Mouse (Mus musculus) hindbrain, embryonic 15.5 days (tissue): ENCODE data around the gene Tm7sf2. TPM values are rescaled to one million over a fixed set of nuclear protein-coding genes. Genes with fewer than 3 reads are reported as not detected.

Source experiments
- ATAC-seq: fragments of 200-750 bp; cut with Nextera tagmentation; 2 replicates; pipeline ENCODE4 v1.8.0; 2017; ENCODE audit warnings: low read depth, moderate number of reproducible peaks, moderate TSS enrichment; ENCODE audit not compliant: low FRiP score
- H3K27ac ChIP-seq: fragments of 300-500 bp; sonication (generic); replicated peaks from 2 replicates; pipeline ENCODE4 v1.5.1; 2015; ENCODE audit warnings: mild to moderate bottlenecking, inconsistent platforms
- H3K27me3 ChIP-seq: fragments of 300-500 bp; sonication (generic); 2 replicates; pipeline ENCODE4 v1.6.1; 2015; ENCODE audit warnings: control low read depth, inconsistent platforms
- H3K36me3 ChIP-seq: fragments of 300-500 bp; sonication (generic); 2 replicates; pipeline ENCODE4 v1.6.1; 2015; ENCODE audit warnings: control low read depth, inconsistent platforms
- H3K4me1 ChIP-seq: fragments of 300-500 bp; sonication (generic); replicated peaks from 2 replicates; pipeline ENCODE4 v1.6.1; 2015; ENCODE audit warnings: control low read depth, inconsistent platforms
- H3K4me2 ChIP-seq: fragments of 300-500 bp; sonication (generic); 2 replicates; pipeline ENCODE4 v1.6.1; 2015; ENCODE audit warnings: moderate library complexity, mild to moderate bottlenecking, inconsistent platforms
- H3K4me3 ChIP-seq: fragments of 300-500 bp; sonication (generic); 2 replicates; pipeline ENCODE4 v1.5.1; 2015; ENCODE audit warnings: mild to moderate bottlenecking, inconsistent platforms
- H3K9ac ChIP-seq: fragments of 300-500 bp; sonication (generic); 2 replicates; pipeline ENCODE4 v1.6.1; 2015; ENCODE audit warnings: inconsistent platforms
- H3K9me3 ChIP-seq: fragments of 300-500 bp; sonication (generic); 2 replicates; pipeline ENCODE4 v1.6.1; 2016; ENCODE audit warnings: control low read depth, inconsistent platforms
- WGBS: fragments of 180-500 bp; shearing (Covaris S2); methylation state at CpG from one replicate; pipeline ENCODE4 v1.1.7; 2015; 5-methylcytosine and 5-hydroxymethylcytosine counted together
- polyA plus RNA-seq: library from polyadenylated mRNA; unstranded; fragments of >200 nt; fragmentation: Nextera tagmentation; extraction: Ambion mirVana; gene quantifications from 2 replicates; pipeline ENCODE4 v1.2.1, GENCODE M21; 2015

Tm7sf2 gene
- polyA plus RNA-seq, 1 experiment from 2014 or later, result 60.1 TPM

GRCm38 (mm10) chr19:6085417-6085879, 17.3 kb upstream of the Tm7sf2 start:
- WGBS, result 2% methylated on average over 17 of the region's 17 CpGs
- no peak overlapping the region for H3K27ac ChIP-seq
- H3K4me3 ChIP-seq, result peak overlapping the region; percentile 60
- peak overlapping the region; percentile 81 for H3K4me2 ChIP-seq
- ATAC-seq, result peak; percentile 56; the same call in 1 of the 2 replicates
- H3K9ac ChIP-seq, result no peak overlapping the region
- peaks cover 20% of the 10 kb centered on the region for H3K36me3 ChIP-seq
- no peaks in the 10 kb centered on the region for H3K9me3 ChIP-seq
- peaks cover 23% of the 10 kb centered on the region for H3K4me1 ChIP-seq
- H3K27me3 ChIP-seq, result no peaks in the 10 kb centered on the region

GRCm38 (mm10) chr19:6084478-6085248, 16.5 kb upstream of the Tm7sf2 start, which contains the start of the genes Zfpl1 and Cdca5:
Zfpl1 (minus strand) TSS chr19:6084956.
Cdca5 (plus strand) TSS chr19:6084983.
- H3K9ac ChIP-seq, result peak within 1 kb of the TSS; percentile 71
- under 1% methylated on average over 58 of the region's 58 CpGs for WGBS
- peak within 1 kb of the TSS; percentile 60 for H3K4me3 ChIP-seq
- peak within 1 kb of the TSS; percentile 56 for H3K27ac ChIP-seq
- H3K4me2 ChIP-seq, result peak within 1 kb of the TSS; percentile 81
- H3K27me3 ChIP-seq, result no peaks in the 10 kb centered on the region
- peaks cover 23% of the 10 kb centered on the region for H3K4me1 ChIP-seq
- peak; percentile 91 for ATAC-seq
- H3K36me3 ChIP-seq, result peaks cover 28% of the 10 kb centered on the region
- H3K9me3 ChIP-seq, result no peaks in the 10 kb centered on the region

- Histone ChIP-seq H3K9ac (no peak within 1 kb of the TSS), H3K9me3 (no peaks in the 10 kb centered on the region), H3K27ac (no peak within 1 kb of the TSS), H3K4me2 (no peak within 1 kb of the TSS), H3K36me3 (peaks cover 30% of the 10 kb centered on the region), H3K4me3 (no peak within 1 kb of the TSS), H3K27me3 (no peaks in the 10 kb centered on the region), H3K4me1 (peaks cover 30% of the 10 kb centered on the region)
- WGBS, result 91% methylated on average over 9 of the region's 9 CpGs
- ATAC-seq, result no peak
Observed at GRCm38 (mm10) chr19:6082156-6082555, 14.0 kb upstream of the Tm7sf2 start, which contains the start of gene Gm28374. Gm28374 (minus strand) TSS chr19:6082256.

GRCm38 (mm10) chr19:6079983-6080480, 11.9 kb upstream of the Tm7sf2 start, which contains the start of gene Tmem262:
Tmem262 (plus strand) TSS chr19:6080033.
- peaks cover 35% of the 10 kb centered on the region for H3K4me1 ChIP-seq
- H3K27ac ChIP-seq, result no peak within 1 kb of the TSS
- H3K4me2 ChIP-seq, result no peak within 1 kb of the TSS
- no peak within 1 kb of the TSS for H3K9ac ChIP-seq
- WGBS, result 93% methylated on average over 12 of the region's 12 CpGs
- no peak for ATAC-seq
- H3K4me3 ChIP-seq, result no peak within 1 kb of the TSS
- H3K36me3 ChIP-seq, result peaks cover 30% of the 10 kb centered on the region
- H3K27me3 ChIP-seq, result no peaks in the 10 kb centered on the region
- no peaks in the 10 kb centered on the region for H3K9me3 ChIP-seq

- ATAC-seq, result peak; percentile 90
- under 1% methylated on average over 33 of the region's 33 CpGs for WGBS
- Histone ChIP-seq H3K4me3 (peak within 1 kb of the TSS; percentile 82), H3K4me1 (peaks cover 20% of the 10 kb centered on the region), H3K36me3 (peaks cover 26% of the 10 kb centered on the region), H3K27ac (peak within 1 kb of the TSS; percentile 89), H3K27me3 (no peaks in the 10 kb centered on the region), H3K9me3 (no peaks in the 10 kb centered on the region), H3K9ac (peak within 1 kb of the TSS; percentile 72), H3K4me2 (peak within 1 kb of the TSS; percentile 90)
Observed at GRCm38 (mm10) chr19:6076564-6077393, 8.6 kb upstream of the Tm7sf2 start, which contains the start of gene Vps51. Vps51 (minus strand) TSS chr19:6077231.

- Histone ChIP-seq H3K27me3 (no peaks in the 10 kb centered on the region), H3K4me2 (no peak overlapping the region), H3K9ac (no peak overlapping the region), H3K4me3 (no peak overlapping the region), H3K27ac (no peak overlapping the region), H3K4me1 (peaks cover 20% of the 10 kb centered on the region), H3K9me3 (no peaks in the 10 kb centered on the region), H3K36me3 (peaks cover 29% of the 10 kb centered on the region)
- ATAC-seq, result no peak
- WGBS, result 93% methylated on average over 5 of the region's 5 CpGs
Observed at GRCm38 (mm10) chr19:6073889-6074288, 5.7 kb upstream of the Tm7sf2 start.

- H3K9ac ChIP-seq, result no peak overlapping the region
Observed at GRCm38 (mm10) chr19:6071261-6071660, 3.1 kb upstream of the Tm7sf2 start.

GRCm38 (mm10) chr19:6070571-6071250, 2.5 kb upstream of the Tm7sf2 start:
- no peaks in the 10 kb centered on the region for H3K27me3 ChIP-seq
- H3K9me3 ChIP-seq, result no peaks in the 10 kb centered on the region
- WGBS, result 92% methylated on average over 31 of the region's 31 CpGs
- H3K4me3 ChIP-seq, result no peak overlapping the region
- H3K4me2 ChIP-seq, result no peak overlapping the region
- peaks cover 29% of the 10 kb centered on the region for H3K36me3 ChIP-seq
- H3K27ac ChIP-seq, result no peak overlapping the region
- H3K9ac ChIP-seq, result no peak overlapping the region
- no peak for ATAC-seq
- H3K4me1 ChIP-seq, result peaks cover 28% of the 10 kb centered on the region

More at GRCm38 (mm10) chr19:6071261-6071660, 3.1 kb upstream of the Tm7sf2 start:
- no peak for ATAC-seq
- Histone ChIP-seq H3K4me2 (no peak overlapping the region), H3K27me3 (no peaks in the 10 kb centered on the region), H3K9me3 (no peaks in the 10 kb centered on the region), H3K36me3 (peaks cover 29% of the 10 kb centered on the region), H3K4me3 (no peak overlapping the region), H3K4me1 (peaks cover 27% of the 10 kb centered on the region), H3K27ac (no peak overlapping the region)
- WGBS, result 94% methylated on average over 19 of the region's 19 CpGs

GRCm38 (mm10) chr19:6069851-6070250, 1.7 kb upstream of the Tm7sf2 start:
- 90% methylated on average over 10 of the region's 10 CpGs for WGBS

GRCm38 (mm10) chr19:6068951-6069350, 778 bp upstream of the Tm7sf2 start:
- H3K27ac ChIP-seq, result no peak overlapping the region

More at GRCm38 (mm10) chr19:6069851-6070250, 1.7 kb upstream of the Tm7sf2 start:
- Histone ChIP-seq H3K9ac (no peak overlapping the region), H3K36me3 (peaks cover 29% of the 10 kb centered on the region), H3K9me3 (no peaks in the 10 kb centered on the region), H3K27me3 (no peaks in the 10 kb centered on the region), H3K27ac (no peak overlapping the region), H3K4me1 (peaks cover 31% of the 10 kb centered on the region), H3K4me3 (no peak overlapping the region), H3K4me2 (no peak overlapping the region)
- no peak for ATAC-seq

GRCm38 (mm10) chr19:6067011-6067723, 1.0 kb downstream of the Tm7sf2 start:
- peak overlapping the region; percentile 88 for H3K27ac ChIP-seq
- H3K4me2 ChIP-seq, result peak overlapping the region; percentile 94
- WGBS, result under 1% methylated on average over 30 of the region's 30 CpGs
- H3K36me3 ChIP-seq, result peaks cover 24% of the 10 kb centered on the region
- peak; percentile 69 for ATAC-seq
- peaks cover 50% of the 10 kb centered on the region for H3K4me1 ChIP-seq
- no peaks in the 10 kb centered on the region for H3K27me3 ChIP-seq
- no peaks in the 10 kb centered on the region for H3K9me3 ChIP-seq
- peak overlapping the region; percentile 84 for H3K9ac ChIP-seq
- H3K4me3 ChIP-seq, result peak overlapping the region; percentile 61

More at GRCm38 (mm10) chr19:6068951-6069350, 778 bp upstream of the Tm7sf2 start:
- ATAC-seq, result no peak
- no peak overlapping the region for H3K4me3 ChIP-seq
- WGBS, result 90% methylated on average over 4 of the region's 4 CpGs
- H3K27me3 ChIP-seq, result no peaks in the 10 kb centered on the region
- peaks cover 29% of the 10 kb centered on the region for H3K36me3 ChIP-seq
- no peak overlapping the region for H3K4me2 ChIP-seq
- no peaks in the 10 kb centered on the region for H3K9me3 ChIP-seq
- peaks cover 32% of the 10 kb centered on the region for H3K4me1 ChIP-seq
- no peak overlapping the region for H3K9ac ChIP-seq
